Mouse (Mus musculus) MEL (cell line): ENCODE data around the gene Gm49345.
"Not testable (repeated sequence)": the region's sequence is repeated elsewhere in the genome, so short reads cannot be mapped to it uniquely, and the experiment has no call there.

ENCODE experiments used
- BHLHE40 ChIP-seq: IDR thresholded peaks from 2 replicates; pipeline ENCODE4 v1.6.1; 2012; ENCODE audit warnings: low read depth, mild to moderate bottlenecking, inconsistent platforms, low read length, improper control_type of control experiment, borderline replicate concordance
- CHD1 ChIP-seq: IDR thresholded peaks from 2 replicates; pipeline ENCODE4 v1.6.1; 2012; ENCODE audit warnings: low read depth, mild to moderate bottlenecking, inconsistent platforms, low read length, improper control_type of control experiment
- CTCF ChIP-seq, 3 experiments: IDR thresholded peaks in 2 of 3; conservative IDR thresholded peaks in 1 of 3; 2 replicates each; pipeline ENCODE4 v1.5.1; 2011 to 2012; ENCODE audit warnings: low read length in 3 of 3, low read depth in 2 of 3, mild to moderate bottlenecking in 2 of 3, improper control_type of control experiment in 1 of 3, inconsistent platforms in 1 of 3, mixed read lengths in 1 of 3, moderate library complexity in 1 of 3; ENCODE audit not compliant: control insufficient read depth in 1 of 3, insufficient read depth in 1 of 3, poor library complexity in 1 of 3, severe bottlenecking in 1 of 3
- E2F4 ChIP-seq: IDR thresholded peaks from 2 replicates; pipeline ENCODE4 v1.6.1; 2011; ENCODE audit warnings: low read depth, low read length, improper control_type of control experiment, borderline replicate concordance
- ELF1 ChIP-seq: IDR thresholded peaks from 2 replicates; pipeline ENCODE4 v1.6.1; 2014; ENCODE audit warnings: low read depth, mild to moderate bottlenecking, inconsistent platforms, low read length, improper control_type of control experiment, moderate library complexity
- POLR2A ChIP-seq, 2 experiments: IDR thresholded peaks; 2 replicates each; pipeline ENCODE4 v1.6.1; 2011 to 2012; ENCODE audit warnings: low read length in 2 of 2, mild to moderate bottlenecking in 2 of 2, control low read depth in 1 of 2, improper control_type of control experiment in 1 of 2, low read depth in 1 of 2, moderate library complexity in 1 of 2; ENCODE audit not compliant: control insufficient read depth in 1 of 2, insufficient read depth in 1 of 2, poor library complexity in 1 of 2
- TBP ChIP-seq: IDR thresholded peaks from 2 replicates; pipeline ENCODE4 v1.8.0; 2011; ENCODE audit warnings: low read depth, low read length, improper control_type of control experiment
- USF1 ChIP-seq: IDR thresholded peaks from 2 replicates; pipeline ENCODE4 v1.6.1; 2014; ENCODE audit warnings: low read depth, mild to moderate bottlenecking, inconsistent platforms, low read length, improper control_type of control experiment, moderate library complexity

DNA sequence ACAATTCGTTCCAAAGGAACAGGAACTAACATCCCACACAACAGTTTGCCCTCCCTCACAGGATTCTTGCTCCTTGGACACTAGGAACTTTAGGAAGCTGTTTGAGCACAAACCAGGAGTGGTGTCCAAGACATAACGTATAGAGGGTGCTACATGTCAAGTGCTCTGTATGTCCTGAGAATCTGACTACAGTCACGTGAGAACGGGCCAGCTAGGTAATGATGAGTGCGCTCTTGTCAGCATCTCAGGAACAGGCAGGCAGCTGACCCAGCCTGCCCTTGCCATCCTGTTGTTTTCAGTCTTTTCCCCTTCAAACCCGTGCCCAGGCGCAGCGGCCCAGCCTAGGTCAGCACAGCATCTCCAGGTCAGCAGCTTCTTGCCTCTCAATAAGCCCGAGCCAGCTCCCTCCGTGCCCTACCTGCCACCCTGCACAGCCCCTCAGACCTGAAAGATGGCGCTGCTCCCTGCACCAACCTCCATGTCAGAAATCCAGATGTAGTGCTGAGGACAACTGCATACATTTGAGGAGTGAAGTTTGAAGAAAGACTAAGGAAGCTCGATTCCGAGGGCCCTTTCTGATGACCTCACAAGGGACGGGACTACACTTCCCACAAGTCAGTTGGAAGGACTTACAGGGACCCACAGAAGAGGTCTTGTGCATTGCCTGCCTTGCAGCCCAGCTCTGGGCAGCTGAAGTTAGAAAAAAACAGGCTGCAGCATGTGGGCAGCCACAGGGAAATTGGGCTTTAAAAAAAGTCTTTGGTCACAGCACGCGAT is 45.6 kb upstream of the Gm49345 start:
- peak in 1 of 2 experiments; percentile 61; a peak in 2 of 4 replicates for TF ChIP-seq POLR2A (IDR thresholded peaks at IDR 0.05; ENCODE audit: control insufficient read depth in 1 of 2, insufficient read depth in 1 of 2, low read depth in 1 of 2, low read length in 2 of 2, poor library complexity in 1 of 2)
- TF ChIP-seq BHLHE40; E2F4; CTCF (IDR thresholded peaks at IDR 0.05 in 2 of 3, conservative IDR thresholded peaks at IDR 0.05 in 1 of 3; ENCODE audit: control insufficient read depth in 1 of 3, insufficient read depth in 1 of 3, low read depth in 2 of 3, low read length in 3 of 3, poor library complexity in 1 of 3, severe bottlenecking in 1 of 3); CHD1: not testable (repeated sequence)
- TF ChIP-seq TBP: peak; percentile 69
- peak; percentile 35; the same call in 1 of the 2 replicates for TF ChIP-seq USF1
- peak; percentile 80 for TF ChIP-seq ELF1
